Mouse (Mus musculus) CH12.LX (cell line): Measurements from ENCODE around the gene Zfp1. TPM values are rescaled to one million over a fixed set of nuclear protein-coding genes. Genes with fewer than 3 reads are reported as not detected.
A peak's percentile ranks its signal among the peaks of the same experiment; 100 is the strongest.

Experiments used
- DNase-seq: peaks from one replicate; pipeline ENCODE4 v3.0.0-alpha.2; 2013; ENCODE audit errors: extremely low read depth
- H3K27ac ChIP-seq: 2 replicates; pipeline ENCODE4 v1.5.1; 2012; ENCODE audit warnings: low read depth, mild to moderate bottlenecking, control low read depth, moderate library complexity; ENCODE audit not compliant: insufficient read depth
- H3K27me3 ChIP-seq: replicated peaks from 2 replicates; pipeline ENCODE3; 2012; ENCODE audit warnings: inconsistent platforms
- H3K36me3 ChIP-seq, 2 experiments: replicated peaks in 1 of 2; 2 replicates each; pipeline versions ENCODE3 to v1.6.1; 2012; ENCODE audit warnings: inconsistent platforms in 1 of 2, low read length in 1 of 2, mild to moderate bottlenecking in 1 of 2, mixed read lengths in 1 of 2, moderate library complexity in 1 of 2; ENCODE audit not compliant: control insufficient read depth in 1 of 2, insufficient read depth in 1 of 2
- H3K4me1 ChIP-seq, 2 experiments: 2 replicates each; pipeline ENCODE4 v1.6.1; 2012; ENCODE audit warnings: inconsistent platforms in 1 of 2, moderate library complexity in 1 of 2; ENCODE audit not compliant: insufficient read depth in 2 of 2, control insufficient read depth in 1 of 2
- H3K4me2 ChIP-seq: 2 replicates; pipeline ENCODE4 v1.6.1; 2012; ENCODE audit warnings: low read depth, mild to moderate bottlenecking, control low read depth; ENCODE audit not compliant: poor library complexity, insufficient read depth, severe bottlenecking
- H3K4me3 ChIP-seq, 3 experiments: fragments of 150-350 bp in 1 of 3; sonication (generic) in 1 of 3; replicated peaks in 1 of 3; 2 replicates each; pipeline versions ENCODE3 to v1.5.1; 2011 to 2012; ENCODE audit warnings: low read depth in 2 of 3, low read length in 2 of 3, mild to moderate bottlenecking in 2 of 3, moderate library complexity in 2 of 3, control low read depth in 1 of 3, improper control_type of control experiment in 1 of 3, inconsistent platforms in 1 of 3, mixed read lengths in 1 of 3; ENCODE audit not compliant: poor library complexity in 1 of 3
- H3K79me2 ChIP-seq: replicated peaks from 2 replicates; pipeline ENCODE4 v1.6.1; 2012; ENCODE audit warnings: mild to moderate bottlenecking, moderate library complexity; ENCODE audit not compliant: control insufficient read depth, poor library complexity, insufficient read depth, severe bottlenecking; ENCODE audit errors: extremely low read depth
- H3K9ac ChIP-seq: 2 replicates; pipeline ENCODE4 v1.6.1; 2012; ENCODE audit warnings: low read depth, mild to moderate bottlenecking, control low read depth, moderate library complexity; ENCODE audit not compliant: insufficient read depth
- H3K9me3 ChIP-seq: replicated peaks from 2 replicates; pipeline ENCODE3; 2012; ENCODE audit warnings: low read length, inconsistent platforms, mixed read lengths
- BHLHE40 ChIP-seq: IDR thresholded peaks from 2 replicates; pipeline ENCODE4 v1.6.1; 2011; ENCODE audit warnings: mild to moderate bottlenecking, low read depth, low read length, improper control_type of control experiment
- CTCF ChIP-seq, 2 experiments: IDR thresholded peaks in 1 of 2; conservative IDR thresholded peaks in 1 of 2; 2 replicates each; pipeline ENCODE4 v1.5.1; 2011 to 2012; ENCODE audit warnings: low read depth in 2 of 2, low read length in 2 of 2, improper control_type of control experiment in 1 of 2, inconsistent platforms in 1 of 2, mild to moderate bottlenecking in 1 of 2, moderate library complexity in 1 of 2
- EP300 ChIP-seq: IDR thresholded peaks from 2 replicates; pipeline ENCODE4 v1.6.1; 2011; ENCODE audit warnings: low read length, improper control_type of control experiment
- GABPA ChIP-seq: IDR thresholded peaks from 2 replicates; pipeline ENCODE4 v1.6.1; 2012; ENCODE audit warnings: low read depth, low read length, improper control_type of control experiment, inconsistent platforms; ENCODE audit not compliant: insufficient replicate concordance
- IRF4 ChIP-seq: IDR thresholded peaks from 2 replicates; pipeline ENCODE4 v1.6.1; 2014; ENCODE audit warnings: low read depth, mild to moderate bottlenecking, inconsistent platforms, low read length, improper control_type of control experiment
- MAX ChIP-seq: IDR thresholded peaks from 2 replicates; pipeline ENCODE4 v1.6.1; 2011; ENCODE audit warnings: low read length, improper control_type of control experiment
- RAD21 ChIP-seq: IDR thresholded peaks from 2 replicates; pipeline ENCODE4 v1.6.1; 2011; ENCODE audit warnings: low read depth, mild to moderate bottlenecking, low read length, improper control_type of control experiment, moderate library complexity
- SIN3A ChIP-seq: IDR thresholded peaks from 2 replicates; pipeline ENCODE4 v1.6.1; 2012; ENCODE audit warnings: low read length, improper control_type of control experiment, inconsistent platforms
- SMC3 ChIP-seq: IDR thresholded peaks from 2 replicates; pipeline ENCODE4 v1.6.1; 2011; ENCODE audit warnings: low read depth, low read length, improper control_type of control experiment
- UBTF ChIP-seq: IDR thresholded peaks from 2 replicates; pipeline ENCODE4 v1.6.1; 2012; ENCODE audit warnings: low read depth, mild to moderate bottlenecking, inconsistent platforms, low read length, improper control_type of control experiment, moderate library complexity
- USF1 ChIP-seq: IDR thresholded peaks from 2 replicates; pipeline ENCODE4 v1.6.1; 2014; ENCODE audit warnings: low read depth, mild to moderate bottlenecking, inconsistent platforms, low read length, improper control_type of control experiment
- ZMIZ1 ChIP-seq: IDR thresholded peaks from 2 replicates; pipeline ENCODE4 v1.6.1; 2012; ENCODE audit warnings: low read depth, mild to moderate bottlenecking, inconsistent platforms, low read length, improper control_type of control experiment
- dilution Hi-C: fragments of 300-500 bp; cut with MboI; formaldehyde crosslinking; loops from 2 replicates; pipeline ENCODE4 v1.14.3; 2020; ENCODE audit warnings: low sequenced_read_pairs; ENCODE audit not compliant: extremely low pct_unique_long_range_greater_than_20kb, extremely low pct_ligation_motif_present
- in situ Hi-C: fragments of 300-500 bp; cut with MboI; formaldehyde crosslinking; loops from 3 replicates; pipeline ENCODE4 v1.14.3; 2019; ENCODE audit warnings: low sequenced_read_pairs, low pct_ligation_motif_present, low pct_unique_long_range_greater_than_20kb, mixed read lengths
- polyA plus RNA-seq: library from polyadenylated mRNA; unstranded; fragments of >175 nt; gene quantifications from 2 replicates; pipeline ENCODE4 v1.2.1, GENCODE M21; 2012; ENCODE audit warnings: low read depth; ENCODE audit not compliant: insufficient read length
- total RNA-seq, 2 experiments: library from RNA; depleted of rRNA; stranded (reverse); fragments of 300-350 nt in 1 of 2; fragments of >200 nt in 1 of 2; gene quantifications; 2 replicates each; pipeline ENCODE4 v1.2.3; 2012 to 2014

Zfp1 gene
- total and polyA plus RNA-seq, 3 experiments, result 9.2 to 16.7 (median 14.5) TPM

- Histone ChIP-seq H3K36me3 (peaks cover 0 to 37% of the 10 kb centered on the region in 2 experiments), H3K9ac (no peak overlapping the region), H3K4me1 (peaks cover 0 to 34% of the 10 kb centered on the region in 2 experiments; a peak in 2 of 4 replicates), H3K27me3 (no peaks in the 10 kb centered on the region), H3K4me3 (no peak overlapping the region), H3K27ac (no peak overlapping the region), H3K79me2 (no peaks in the 10 kb centered on the region), H3K9me3 (no peaks in the 10 kb centered on the region), H3K4me2 (no peak overlapping the region)
- in situ Hi-C loops (no loop called here), dilution Hi-C loops (no loop called here)
- no peak for DNase-seq
- TF ChIP-seq SIN3A, result no peak
- no peak for TF ChIP-seq SMC3
- TF ChIP-seq RAD21, result no peak
These were observed 15.7 kb downstream of the Zfp1 start for GRCm38 (mm10) chr8:111658819-111659423.

DNA sequence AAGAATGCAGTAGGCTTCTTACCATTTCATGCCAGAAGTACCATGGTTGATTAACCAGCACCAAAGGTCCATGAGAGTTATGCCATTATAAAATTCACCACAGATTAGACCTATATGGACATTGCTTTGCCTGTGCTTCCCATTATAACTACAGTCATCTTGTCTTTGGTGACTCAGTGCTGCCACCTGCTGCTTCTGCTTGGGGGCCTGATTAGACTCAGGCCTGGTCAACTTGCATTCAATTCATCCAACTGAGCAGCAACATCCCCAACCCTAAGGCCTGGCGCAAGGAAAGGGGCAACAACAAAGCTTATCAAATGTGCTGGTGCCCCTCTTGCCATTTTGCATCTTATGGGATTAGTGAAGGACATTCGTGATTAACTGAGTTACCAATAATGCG is 19.3 kb downstream of the Zfp1 start:
- no peak overlapping the region for H3K9ac ChIP-seq
- no peak overlapping the region for H3K27ac ChIP-seq
- H3K4me3 ChIP-seq, result no peak overlapping the region
- TF ChIP-seq USF1, result no peak
- TF ChIP-seq CTCF (conservative IDR thresholded peaks at IDR 0.05 in 1 of 2, IDR thresholded peaks at IDR 0.05 in 1 of 2; ENCODE audit: low read depth in 2 of 2, low read length in 2 of 2), result peak; percentile 63 to 82
- peak; percentile 76 for TF ChIP-seq SMC3
- TF ChIP-seq RAD21, result peak; percentile 64
- no peak for TF ChIP-seq GABPA
- H3K27me3 ChIP-seq, result no peaks in the 10 kb centered on the region
- dilution Hi-C loops, result no loop called here
- H3K36me3 ChIP-seq, result peaks cover 3 to 58% of the 10 kb centered on the region in 2 experiments
- peaks cover 0 to 19% of the 10 kb centered on the region in 2 experiments; a peak in 2 of 4 replicates for H3K4me1 ChIP-seq
- peak; percentile 53 for DNase-seq
- no peaks in the 10 kb centered on the region for H3K9me3 ChIP-seq
- in situ Hi-C loops, result no loop called here
- H3K4me2 ChIP-seq, result no peak overlapping the region
- H3K79me2 ChIP-seq, result no peaks in the 10 kb centered on the region

- no peaks in the 10 kb centered on the region for H3K4me1 ChIP-seq
- dilution Hi-C loops, result no loop called here
- H3K36me3 ChIP-seq, result peaks cover 15 to 63% of the 10 kb centered on the region in 2 experiments
- no peak overlapping the region for H3K27ac ChIP-seq
- in situ Hi-C loops, result no loop called here
- no peak for DNase-seq
- H3K27me3 ChIP-seq, result no peaks in the 10 kb centered on the region
- TF ChIP-seq BHLHE40, result no peak
- no peak for TF ChIP-seq UBTF
- TF ChIP-seq IRF4, result no peak
- TF ChIP-seq ZMIZ1, result no peak
- TF ChIP-seq MAX, result no peak
- no peak for TF ChIP-seq EP300
- H3K4me3 ChIP-seq, result no peak overlapping the region
- H3K9ac ChIP-seq, result no peak overlapping the region
- no peaks in the 10 kb centered on the region for H3K79me2 ChIP-seq
- no peak overlapping the region for H3K4me2 ChIP-seq
- peaks cover 5% of the 10 kb centered on the region for H3K9me3 ChIP-seq
These were observed 23.6 kb downstream of the Zfp1 start for GRCm38 (mm10) chr8:111666751-111667150.
